11 mouse cellular contexts compared by ENCODE assay signal in the genomic region with DNA sequence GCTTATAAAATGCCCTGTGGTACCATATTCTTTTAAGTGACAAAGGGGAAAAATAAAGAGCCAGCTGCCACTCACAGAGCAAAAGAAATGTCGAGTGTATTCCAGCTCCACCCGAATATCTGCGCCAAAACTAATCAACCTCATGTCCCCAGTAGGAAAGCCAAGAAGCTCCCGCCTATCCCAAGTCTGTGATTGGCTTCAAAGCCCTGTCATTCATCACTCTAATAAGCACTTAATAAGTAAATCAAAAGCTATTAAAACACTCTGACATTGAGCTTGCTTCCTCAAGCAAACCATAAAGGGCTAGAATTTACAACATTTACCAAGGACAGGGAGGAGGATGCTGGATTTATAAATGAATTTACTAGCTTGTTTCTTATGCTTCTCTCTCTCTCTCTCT.
DNase-seq lines count a peak whose midpoint lies in the region; ATAC-seq and TF ChIP-seq lines count a peak whose summit lies in the region.
"Had no signal": no experiment of that assay in that cellular context is flagged by ENCODE, and none has a peak within 500 bp of the region (broad histone marks: within the 10 kb centered on the region; RNA-seq: fewer than 3 reads in every experiment).

No protein-coding gene starts in this region.

- H3K4me3 ChIP-seq in heart, embryonic 15.5 days: no peak overlapping the region
- peak overlapping the region; percentile 36; the same call in 1 of the 2 replicates for H3K4me3 ChIP-seq in forebrain, embryonic 10.5 days
- H3K4me3 ChIP-seq in hindbrain, embryonic 13.5 days: no peak overlapping the region
- H3K4me3 ChIP-seq in neural tube, embryonic 12.5 days: no peak overlapping the region
- no peak overlapping the region for H3K4me3 ChIP-seq in liver, postnatal 0 days (ENCODE audit: low read depth, low read length)
- H3K4me3 ChIP-seq: left cerebral cortex, adult 2 months had no signal

- no peaks in the 10 kb centered on the region for H3K9me3 ChIP-seq in heart, embryonic 15.5 days (replicated peaks)
- no peaks in the 10 kb centered on the region for H3K9me3 ChIP-seq in forebrain, embryonic 10.5 days
- no peaks in the 10 kb centered on the region for H3K9me3 ChIP-seq in hindbrain, embryonic 13.5 days
- no peaks in the 10 kb centered on the region for H3K9me3 ChIP-seq in neural tube, embryonic 12.5 days
- H3K9me3 ChIP-seq in liver, postnatal 0 days (ENCODE audit: low read length): no peaks in the 10 kb centered on the region

- intact Hi-C loops in heart, postnatal 25 days (cut with DNase I): no loop called here

- no peak overlapping the region for H3K9ac ChIP-seq in heart, embryonic 15.5 days
- H3K9ac ChIP-seq in hindbrain, embryonic 13.5 days: no peak overlapping the region
- H3K9ac ChIP-seq in neural tube, embryonic 12.5 days: no peak overlapping the region
- H3K9ac ChIP-seq in liver, postnatal 0 days (replicated peaks): no peak overlapping the region

- 30% methylated on average over 4 of the region's 4 CpGs for WGBS in heart, embryonic 15.5 days
- WGBS in forebrain, embryonic 10.5 days: 13% methylated on average over 4 of the region's 4 CpGs
- 5% methylated on average over 4 of the region's 4 CpGs for WGBS in hindbrain, embryonic 13.5 days
- 12% methylated on average over 4 of the region's 4 CpGs for WGBS in neural tube, embryonic 12.5 days
- 44% methylated on average over 4 of the region's 4 CpGs for WGBS in liver, postnatal 0 days (ENCODE audit: insufficient replicate concordance)

- ATAC-seq in heart, embryonic 15.5 days (replicated peaks; ENCODE audit: insufficient number of reproducible peaks, insufficient read depth, low FRiP score, low read depth): no peak
- no peak for ATAC-seq in hindbrain, embryonic 13.5 days (ENCODE audit: low FRiP score)
- peak; percentile 31; the same call in 1 of the 2 replicates for ATAC-seq in neural tube, embryonic 12.5 days (ENCODE audit: low FRiP score, low read depth)
- ATAC-seq in granulocyte monocyte progenitor cell, adult 5-6 weeks (replicated peaks; ENCODE audit: poor library complexity, severe bottlenecking): no peak
- ATAC-seq in liver, postnatal 0 days: no peak

- H3K4me1 ChIP-seq in heart, embryonic 15.5 days (replicated peaks): peaks cover 3% of the 10 kb centered on the region; the same call in 1 of the 2 replicates
- H3K4me1 ChIP-seq in forebrain, embryonic 10.5 days: peaks cover 47% of the 10 kb centered on the region
- peaks cover 40% of the 10 kb centered on the region for H3K4me1 ChIP-seq in hindbrain, embryonic 13.5 days (replicated peaks)
- H3K4me1 ChIP-seq in neural tube, embryonic 12.5 days: peaks cover 39% of the 10 kb centered on the region
- H3K4me1 ChIP-seq in liver, postnatal 0 days (ENCODE audit: insufficient read depth): no peaks in the 10 kb centered on the region

- H3K27me3 ChIP-seq in heart, embryonic 15.5 days: no peaks in the 10 kb centered on the region
- peaks cover 13% of the 10 kb centered on the region; the same call in 1 of the 2 replicates for H3K27me3 ChIP-seq in forebrain, embryonic 10.5 days (ENCODE audit: poor library complexity, severe bottlenecking)
- H3K27me3 ChIP-seq in hindbrain, embryonic 13.5 days: no peaks in the 10 kb centered on the region
- H3K27me3 ChIP-seq in neural tube, embryonic 12.5 days (replicated peaks): no peaks in the 10 kb centered on the region
- H3K27me3 ChIP-seq in liver, postnatal 0 days (ENCODE audit: insufficient read depth, low read length): no peaks in the 10 kb centered on the region

- H3K27ac ChIP-seq in heart, embryonic 15.5 days: no peak overlapping the region
- peak overlapping the region; percentile 53 for H3K27ac ChIP-seq in forebrain, embryonic 10.5 days
- H3K27ac ChIP-seq in hindbrain, embryonic 13.5 days: 0 out of 2 replicates have a peak overlapping the region, but pooled peaks have one; percentile 64
- no peak overlapping the region for H3K27ac ChIP-seq in neural tube, embryonic 12.5 days
- H3K27ac ChIP-seq in liver, postnatal 0 days (ENCODE audit: low read depth): no peak overlapping the region
- H3K27ac ChIP-seq: left cerebral cortex, adult 2 months had no signal

- TF ChIP-seq CTCF in liver, postnatal 0 days (IDR thresholded peaks at IDR 0.05; ENCODE audit: low read depth): no peak

- H3K36me3 ChIP-seq in heart, embryonic 15.5 days: no peaks in the 10 kb centered on the region
- H3K36me3 ChIP-seq in forebrain, embryonic 10.5 days (replicated peaks): no peaks in the 10 kb centered on the region
- H3K36me3 ChIP-seq in hindbrain, embryonic 13.5 days: no peaks in the 10 kb centered on the region
- H3K36me3 ChIP-seq in neural tube, embryonic 12.5 days: no peaks in the 10 kb centered on the region
- no peaks in the 10 kb centered on the region for H3K36me3 ChIP-seq in liver, postnatal 0 days (replicated peaks; ENCODE audit: insufficient read depth, low read length)

- no peak for TF ChIP-seq EP300 in liver, postnatal 0 days (IDR thresholded peaks at IDR 0.05; ENCODE audit: low read depth)

- peak overlapping the region; percentile 28; the same call in 1 of the 2 replicates for H3K4me2 ChIP-seq in heart, embryonic 15.5 days
- peak overlapping the region; percentile 52 for H3K4me2 ChIP-seq in hindbrain, embryonic 13.5 days
- peak overlapping the region; percentile 47 for H3K4me2 ChIP-seq in neural tube, embryonic 12.5 days (replicated peaks)
- no peak overlapping the region for H3K4me2 ChIP-seq in liver, postnatal 0 days (ENCODE audit: low read depth, low read length)

- no peak for DNase-seq in heart, postnatal 25 days (ENCODE audit: low spot score)
- DNase-seq in forebrain, embryonic 10.5 days (ENCODE audit: extremely low spot score, low spot score): no peak
- DNase-seq in liver, postnatal 0 days: no peak
- DNase-seq in cerebellum, adult 9-11 months: no peak
- DNase-seq: adrenal gland, postnatal 36 days; kidney, adult 8-10 months had no signal

Comparison
In these comparisons a context has a peak if more than half of its experiments do, and no peak if none do; other contexts are left out.
1. H3K27ac ChIP-seq: peak in forebrain, embryonic 10.5 days (single experiment) and hindbrain, embryonic 13.5 days (single experiment); none in heart, embryonic 15.5 days (single experiment), neural tube, embryonic 12.5 days (single experiment) and liver, postnatal 0 days (single experiment).